Mouse (Mus musculus) E14TG2a.4 (cell line): ENCODE results near the gene Asb1.

ENCODE experiments used
- CTCF ChIP-seq: conservative IDR thresholded peaks from 2 replicates; pipeline ENCODE4 v1.5.1; 2014; ENCODE audit warnings: low read length
- POU5F1 ChIP-seq: IDR thresholded peaks from 2 replicates; pipeline ENCODE4 v1.6.1; 2014; ENCODE audit warnings: low read length, borderline replicate concordance

GRCm38 (mm10) chr1:91533961-91534723 is 6.2 kb upstream of the Asb1 start:
- TF ChIP-seq CTCF (peak; percentile 57), POU5F1 (no peak)
